Mouse (Mus musculus): ENCODE data around the gene Gpr176. TPM values are rescaled to one million over a fixed set of nuclear protein-coding genes. Genes with fewer than 3 reads are reported as not detected.
"Not testable (repeated sequence)": the region's sequence is repeated elsewhere in the genome, so short reads cannot be mapped to it uniquely, and the experiment has no call there.

Gene Gpr176
- polyA plus RNA-seq, 1 experiment from 2014 or later, result 6.5 TPM

DNA sequence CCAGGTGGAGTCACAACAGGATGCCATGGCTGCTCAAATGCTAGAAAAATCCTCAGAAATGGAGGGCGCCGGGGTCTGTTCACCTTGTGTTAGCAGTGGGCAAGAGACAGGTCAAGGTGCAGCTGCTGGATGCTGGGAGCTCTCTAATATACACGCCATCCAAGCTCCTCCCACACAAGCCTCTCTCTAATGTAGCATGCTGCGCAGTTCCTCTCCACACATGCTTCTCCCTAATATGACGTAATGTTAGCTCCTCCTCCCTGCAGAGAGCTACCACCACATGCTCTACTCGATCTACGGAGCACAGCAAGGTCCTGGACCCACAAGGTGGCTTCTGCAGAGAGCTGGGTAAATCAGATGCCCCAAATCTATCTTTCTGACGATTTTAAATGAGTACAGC, 65.7 kb downstream of the Gpr176 start:
- Histone ChIP-seq H3K9ac (no peak overlapping the region), H3K4me2 (no peak overlapping the region), H3K27me3 (replicated peaks) (no peaks in the 10 kb centered on the region), H3K9me3 (no peaks in the 10 kb centered on the region), H3K36me3 (replicated peaks) (no peaks in the 10 kb centered on the region), H3K4me3 (no peak overlapping the region), H3K27ac (no peak overlapping the region), H3K4me1 (no peaks in the 10 kb centered on the region)
- WGBS, result 79% methylated on average over 8 of the region's 8 CpGs
- peak; percentile 37; the same call in 1 of the 2 replicates for ATAC-seq (replicated peaks)

DNA sequence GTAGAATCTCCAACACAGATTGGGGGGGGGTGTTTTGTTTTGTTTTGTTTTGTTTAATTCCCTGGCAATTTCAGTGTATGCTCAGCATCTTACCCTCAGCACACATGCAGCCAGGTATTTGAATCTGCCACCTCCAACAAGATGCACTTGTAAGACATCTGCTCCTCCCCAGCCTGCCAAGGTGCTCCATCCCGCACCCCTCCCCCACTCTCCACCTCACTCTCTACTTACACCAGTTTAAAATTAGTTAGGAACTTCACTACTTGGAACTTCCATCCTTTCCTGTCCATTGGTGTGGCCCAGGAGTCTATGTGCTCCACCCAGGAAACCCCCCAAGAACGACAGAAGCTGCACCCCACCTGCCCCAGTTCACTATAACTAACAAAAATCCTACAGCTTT, 66.3 kb downstream of the Gpr176 start:
- no peak overlapping the region for H3K9ac ChIP-seq
- H3K27ac ChIP-seq, result no peak overlapping the region
- H3K36me3 ChIP-seq (replicated peaks), result no peaks in the 10 kb centered on the region
- H3K27me3 ChIP-seq (replicated peaks), result no peaks in the 10 kb centered on the region
- 85% methylated on average over 2 of the region's 2 CpGs for WGBS
- H3K9me3 ChIP-seq, result no peaks in the 10 kb centered on the region
- no peak overlapping the region for H3K4me2 ChIP-seq
- no peaks in the 10 kb centered on the region for H3K4me1 ChIP-seq
- no peak overlapping the region for H3K4me3 ChIP-seq
- no peak for ATAC-seq (replicated peaks)

DNA sequence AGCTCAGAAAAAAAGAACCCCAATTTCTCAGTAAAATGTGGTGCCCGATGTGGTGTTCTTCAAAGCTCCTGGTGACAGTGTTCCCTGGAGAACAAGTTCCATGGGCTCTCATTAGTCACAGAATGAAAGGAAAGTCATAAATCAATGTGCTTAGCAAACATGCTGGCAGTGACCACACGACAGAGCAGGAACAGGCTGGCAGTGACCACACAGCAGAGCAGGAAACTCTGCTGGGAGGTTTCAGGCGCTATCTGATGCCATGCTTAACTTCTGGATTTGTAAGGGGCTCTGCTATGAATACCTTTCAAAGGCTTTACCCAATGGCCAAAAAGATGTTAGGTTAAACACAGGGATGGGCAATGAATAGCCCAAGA, 66.7 kb downstream of the Gpr176 start:
- Histone ChIP-seq H3K9ac (no peak overlapping the region), H3K4me3 (no peak overlapping the region), H3K27me3 (replicated peaks) (no peaks in the 10 kb centered on the region), H3K4me2 (no peak overlapping the region), H3K9me3 (no peaks in the 10 kb centered on the region), H3K27ac (no peak overlapping the region), H3K36me3 (replicated peaks) (no peaks in the 10 kb centered on the region), H3K4me1 (no peaks in the 10 kb centered on the region)
- WGBS, result 61% methylated on average over 3 of the region's 3 CpGs
- ATAC-seq (replicated peaks), result no peak

DNA sequence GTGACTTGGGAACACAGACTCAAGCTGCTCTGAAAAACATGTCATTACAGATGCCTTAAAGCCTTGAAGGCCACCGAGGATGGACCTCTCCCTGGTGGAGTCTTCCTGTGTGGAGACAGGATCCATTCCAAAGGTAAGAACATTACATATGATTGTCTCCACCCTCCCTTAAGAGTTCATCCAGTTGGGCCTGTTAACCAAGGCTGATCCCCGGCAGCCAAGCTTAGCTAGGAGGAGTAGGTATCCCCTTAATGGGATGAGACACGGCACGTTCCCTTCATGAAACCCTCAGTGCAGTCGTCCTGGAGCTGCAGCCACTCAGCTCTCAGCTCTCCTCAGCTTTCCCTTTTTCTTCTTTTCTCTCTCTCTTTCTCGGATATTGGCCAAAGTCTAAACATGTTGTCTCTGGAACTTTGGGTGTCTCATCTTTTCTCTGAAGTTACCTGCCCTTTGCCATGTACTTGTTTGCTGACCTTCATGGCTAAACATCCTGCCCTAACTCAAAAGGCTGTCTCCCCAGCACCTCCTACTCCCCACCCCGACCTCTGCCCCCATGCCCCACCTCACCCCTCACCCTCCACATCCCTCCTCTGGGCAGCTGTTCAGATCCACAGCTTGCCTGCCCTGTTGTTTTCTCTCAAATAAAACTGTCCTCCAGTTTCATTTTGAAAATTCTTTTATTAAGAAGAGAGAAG, 67.2 kb downstream of the Gpr176 start:
- Histone ChIP-seq H3K9me3 (no peaks in the 10 kb centered on the region), H3K27ac (no peak overlapping the region), H3K36me3 (replicated peaks) (no peaks in the 10 kb centered on the region), H3K9ac (no peak overlapping the region), H3K4me3 (no peak overlapping the region), H3K4me2 (no peak overlapping the region), H3K4me1 (no peaks in the 10 kb centered on the region), H3K27me3 (replicated peaks) (no peaks in the 10 kb centered on the region)
- WGBS, result 58% methylated on average over 7 of the region's 7 CpGs
- ATAC-seq (replicated peaks), result no peak

DNA sequence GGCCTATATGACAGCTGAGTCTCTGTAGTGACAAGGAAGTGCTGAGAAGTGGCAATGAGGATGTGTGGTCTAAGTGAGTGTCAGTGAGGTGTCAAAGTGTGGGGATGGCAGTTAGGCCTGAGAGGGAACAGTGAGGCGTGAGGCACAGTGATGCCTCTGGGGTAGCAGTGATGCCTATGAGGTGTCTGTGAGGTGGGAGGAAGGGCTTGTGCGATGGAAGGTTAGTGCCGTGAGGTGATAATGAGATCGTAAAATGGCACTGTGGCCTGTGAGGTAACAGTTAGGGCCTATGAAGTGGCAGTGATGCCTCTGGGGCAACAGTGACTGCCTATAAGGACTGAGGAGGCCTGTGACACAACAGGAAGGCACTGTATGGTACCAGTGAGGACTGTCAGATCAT, 69.8 kb downstream of the Gpr176 start:
- H3K27ac ChIP-seq, result no peak overlapping the region
- H3K4me1 ChIP-seq, result no peaks in the 10 kb centered on the region
- H3K4me3 ChIP-seq, result no peak overlapping the region
- H3K9ac ChIP-seq, result no peak overlapping the region
- no peaks in the 10 kb centered on the region for H3K9me3 ChIP-seq
- H3K4me2 ChIP-seq, result no peak overlapping the region
- H3K36me3 ChIP-seq (replicated peaks), result no peaks in the 10 kb centered on the region
- no peaks in the 10 kb centered on the region for H3K27me3 ChIP-seq (replicated peaks)
- ATAC-seq (replicated peaks), result no peak
- WGBS, result 87% methylated on average over 4 of the region's 4 CpGs

DNA sequence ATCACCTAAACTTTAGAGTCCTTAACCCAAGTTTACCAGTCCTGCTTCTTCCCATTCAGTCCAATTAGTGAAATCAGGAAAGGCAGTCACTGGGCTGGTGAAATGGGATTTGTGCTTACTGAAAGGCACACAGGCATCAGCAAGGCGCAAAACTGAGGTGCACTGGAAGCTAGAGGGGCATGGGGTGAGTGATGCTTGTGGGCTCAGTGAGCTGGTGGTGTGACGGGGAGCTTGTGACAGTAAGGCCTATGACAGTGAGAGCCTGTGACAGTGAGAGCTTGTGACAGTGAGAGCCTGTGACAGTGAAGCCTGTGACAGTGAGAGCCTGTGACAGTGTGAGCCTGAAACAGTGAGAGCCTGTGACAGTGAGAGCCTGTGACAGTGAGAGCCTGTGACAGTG, 71.6 kb downstream of the Gpr176 start:
- Histone ChIP-seq H3K27me3 (replicated peaks) (no peaks in the 10 kb centered on the region), H3K9me3 (no peaks in the 10 kb centered on the region), H3K4me1 (no peaks in the 10 kb centered on the region), H3K9ac (no peak overlapping the region), H3K4me2 (no peak overlapping the region), H3K36me3 (replicated peaks) (no peaks in the 10 kb centered on the region), H3K27ac (no peak overlapping the region), H3K4me3 (no peak overlapping the region)
- WGBS, result 78% methylated on average over 2 of the region's 2 CpGs
- no peak for ATAC-seq (replicated peaks)

DNA sequence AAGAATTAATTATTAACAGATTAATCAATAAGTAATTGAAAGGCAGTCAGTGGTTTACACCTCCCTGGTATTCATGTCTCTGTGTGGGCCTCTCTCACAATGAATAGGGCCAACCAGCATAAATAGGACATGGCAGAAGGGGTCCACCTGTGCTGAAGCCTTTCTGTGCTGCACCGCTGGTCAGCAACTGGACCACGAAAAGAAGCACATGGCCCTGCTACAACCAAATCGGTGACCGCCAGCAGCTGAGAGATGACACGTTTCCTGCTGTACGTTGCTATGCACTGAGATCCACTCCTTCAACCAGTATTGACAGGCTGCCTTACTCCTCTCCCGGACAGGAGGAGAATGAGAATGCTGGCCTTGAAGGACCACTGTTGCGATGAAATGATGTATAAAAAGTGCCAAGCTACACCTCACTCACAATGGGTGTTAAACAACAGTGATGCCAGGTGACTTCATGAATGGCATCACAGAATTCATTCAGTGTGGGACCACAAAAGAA, 72.1 kb downstream of the Gpr176 start:
- H3K27ac ChIP-seq, result no peak overlapping the region
- WGBS, result 62% methylated on average over 8 of the region's 8 CpGs
- no peaks in the 10 kb centered on the region for H3K27me3 ChIP-seq (replicated peaks)
- no peak overlapping the region for H3K4me3 ChIP-seq
- no peaks in the 10 kb centered on the region for H3K9me3 ChIP-seq
- H3K4me2 ChIP-seq, result no peak overlapping the region
- H3K4me1 ChIP-seq, result no peaks in the 10 kb centered on the region
- H3K36me3 ChIP-seq (replicated peaks), result no peaks in the 10 kb centered on the region
- no peak for ATAC-seq (replicated peaks)
- H3K9ac ChIP-seq, result no peak overlapping the region

DNA sequence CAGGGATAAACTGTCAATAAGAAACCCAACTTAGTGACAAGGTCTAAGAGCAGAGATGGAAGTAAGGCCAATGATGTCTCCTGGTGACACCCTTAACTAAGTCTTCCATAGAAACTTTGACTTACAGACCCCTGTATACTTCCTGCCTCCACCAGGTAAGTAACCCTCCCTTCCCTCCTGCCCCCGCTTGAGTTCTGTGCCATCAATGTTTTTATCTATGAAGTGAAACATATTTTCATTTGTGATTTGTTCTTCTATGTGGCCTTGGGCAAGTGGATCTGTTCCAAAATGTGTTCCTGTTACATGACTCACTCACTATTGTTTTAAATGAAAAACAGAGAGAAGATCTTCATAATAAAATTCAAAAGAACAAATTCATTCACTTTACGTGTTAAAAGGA, 73.2 kb downstream of the Gpr176 start:
- Histone ChIP-seq H3K36me3 (replicated peaks) (no peaks in the 10 kb centered on the region), H3K27ac (no peak overlapping the region), H3K4me2 (no peak overlapping the region), H3K27me3 (replicated peaks) (no peaks in the 10 kb centered on the region), H3K4me1 (no peaks in the 10 kb centered on the region), H3K4me3 (no peak overlapping the region), H3K9me3 (no peaks in the 10 kb centered on the region), H3K9ac (no peak overlapping the region)
- no peak for ATAC-seq (replicated peaks)
- 92% methylated on average over 2 of the region's 2 CpGs for WGBS

DNA sequence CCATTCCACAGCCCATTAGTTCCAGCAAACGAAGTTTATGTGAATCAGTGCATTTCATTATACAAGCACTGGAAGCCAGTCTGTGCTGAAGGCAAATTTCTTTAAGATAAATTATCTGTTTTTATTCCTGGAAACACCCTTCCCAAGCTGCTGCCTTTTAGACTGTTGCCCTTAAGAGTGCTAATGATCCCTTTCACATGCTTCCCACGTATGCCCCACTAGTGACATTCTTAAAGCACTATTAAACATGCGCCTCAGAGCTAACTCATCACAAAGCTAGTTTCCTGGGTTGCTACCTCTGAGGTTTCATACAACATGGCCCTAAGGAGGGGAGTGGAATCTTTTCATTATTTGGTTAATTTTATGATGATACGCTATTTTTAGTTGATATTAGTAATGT, 74.6 kb downstream of the Gpr176 start:
- H3K4me3 ChIP-seq, result no peak overlapping the region
- no peaks in the 10 kb centered on the region for H3K9me3 ChIP-seq
- 75% methylated on average over 4 of the region's 4 CpGs for WGBS
- peaks cover 8% of the 10 kb centered on the region for H3K4me1 ChIP-seq
- no peak for ATAC-seq (replicated peaks)
- H3K4me2 ChIP-seq, result no peak overlapping the region
- H3K27me3 ChIP-seq (replicated peaks), result no peaks in the 10 kb centered on the region
- H3K27ac ChIP-seq, result no peak overlapping the region
- no peaks in the 10 kb centered on the region for H3K36me3 ChIP-seq (replicated peaks)
- no peak overlapping the region for H3K9ac ChIP-seq

DNA sequence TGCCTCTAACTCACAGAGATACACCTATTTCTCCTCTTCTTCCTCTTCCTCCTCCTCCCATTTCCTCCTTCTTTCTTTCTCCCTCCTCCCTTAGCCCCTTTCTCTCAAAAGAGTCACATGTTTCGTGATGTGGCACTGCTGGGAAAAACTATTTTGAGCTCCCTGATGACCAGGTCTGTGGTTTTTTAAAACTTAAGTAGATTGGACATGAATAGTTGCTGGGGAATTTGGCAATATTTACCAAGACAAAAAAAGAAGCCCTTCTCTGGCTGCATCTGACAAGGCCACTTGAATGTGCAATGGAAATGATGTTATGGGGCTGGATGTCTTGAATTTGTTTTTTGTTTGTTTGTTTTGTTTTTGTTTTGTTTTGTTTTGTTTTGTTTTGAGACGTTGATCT, 75.3 kb downstream of the Gpr176 start:
- 85% methylated on average over 2 of the region's 2 CpGs for WGBS
- Histone ChIP-seq H3K9me3 (no peaks in the 10 kb centered on the region), H3K27ac (no peak overlapping the region), H3K4me1 (peaks cover 11% of the 10 kb centered on the region), H3K9ac (no peak overlapping the region), H3K36me3 (replicated peaks) (no peaks in the 10 kb centered on the region), H3K4me2 (no peak overlapping the region), H3K4me3 (no peak overlapping the region), H3K27me3 (replicated peaks) (no peaks in the 10 kb centered on the region)
- no peak for ATAC-seq (replicated peaks)

DNA sequence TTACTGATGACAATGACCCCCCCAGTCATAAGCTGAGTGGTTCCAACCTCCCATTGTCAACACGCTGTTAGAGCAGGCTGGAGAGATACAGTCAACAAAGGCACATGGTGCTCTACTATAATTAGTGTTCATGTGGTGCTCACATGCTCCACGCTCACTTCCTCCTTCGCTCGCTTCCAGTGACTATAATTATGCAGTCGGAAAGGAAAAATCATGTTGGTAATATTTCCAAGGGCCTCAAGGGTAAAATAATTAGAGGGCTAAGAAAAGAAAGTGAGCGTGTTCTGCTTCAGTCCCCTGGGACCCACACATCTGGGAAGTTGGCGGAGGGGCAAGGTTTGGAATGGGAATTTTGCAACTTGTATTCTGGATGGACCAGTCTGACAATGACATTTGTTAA, 77.7 kb downstream of the Gpr176 start:
- no peak overlapping the region for H3K9ac ChIP-seq
- H3K27me3 ChIP-seq (replicated peaks), result no peaks in the 10 kb centered on the region
- H3K27ac ChIP-seq, result no peak overlapping the region
- WGBS, result 77% methylated on average over 7 of the region's 7 CpGs
- no peak for ATAC-seq (replicated peaks)
- no peak overlapping the region for H3K4me3 ChIP-seq
- no peak overlapping the region for H3K4me2 ChIP-seq
- H3K9me3 ChIP-seq, result no peaks in the 10 kb centered on the region
- no peaks in the 10 kb centered on the region for H3K36me3 ChIP-seq (replicated peaks)
- H3K4me1 ChIP-seq, result peaks cover 11% of the 10 kb centered on the region

DNA sequence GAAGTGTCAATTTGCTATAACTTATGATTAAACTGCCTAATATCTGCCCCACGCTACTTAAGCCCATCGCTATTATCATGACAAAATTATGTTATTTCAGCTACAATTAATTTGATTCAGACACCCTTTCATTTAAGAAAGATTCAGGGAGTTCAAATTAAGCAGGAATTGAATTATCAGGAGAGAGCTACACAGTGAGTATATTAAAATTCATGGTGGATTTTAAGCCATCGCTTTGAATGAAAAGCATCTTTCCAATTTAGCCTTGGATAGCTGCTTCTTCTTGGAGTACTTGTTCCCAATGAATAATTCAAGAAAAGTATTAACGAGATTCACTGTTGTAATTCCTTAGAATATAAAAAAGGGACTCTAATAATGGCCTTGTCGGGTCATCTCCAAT, 79.6 kb downstream of the Gpr176 start:
- H3K9ac ChIP-seq, result no peak overlapping the region
- no peaks in the 10 kb centered on the region for H3K27me3 ChIP-seq (replicated peaks)
- H3K4me3 ChIP-seq, result no peak overlapping the region
- 37% methylated on average over 5 of the region's 5 CpGs for WGBS
- H3K9me3 ChIP-seq, result no peaks in the 10 kb centered on the region
- H3K27ac ChIP-seq, result peak overlapping the region; percentile 23; the same call in 1 of the 2 replicates
- no peaks in the 10 kb centered on the region for H3K36me3 ChIP-seq (replicated peaks)
- no peak overlapping the region for H3K4me2 ChIP-seq
- peak; percentile 64; the same call in 1 of the 2 replicates for ATAC-seq (replicated peaks)
- peaks cover 11% of the 10 kb centered on the region for H3K4me1 ChIP-seq

DNA sequence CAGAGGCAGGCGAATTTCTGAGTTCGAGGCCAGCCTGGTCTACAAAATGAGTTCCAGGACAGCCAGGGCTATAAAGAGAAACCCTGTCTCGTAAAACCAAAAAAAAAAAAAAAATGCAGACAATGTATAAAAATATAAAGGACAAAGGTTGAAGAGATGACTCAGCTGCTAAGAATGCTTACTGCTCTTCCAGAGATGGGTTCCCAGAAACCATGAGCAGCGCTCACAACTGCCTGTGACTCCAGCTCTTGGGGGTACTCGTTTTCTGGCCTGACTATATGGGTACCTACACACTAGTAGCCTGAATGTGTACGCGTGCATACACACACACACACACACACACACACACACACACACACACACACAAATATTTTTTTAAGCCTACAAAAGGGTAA, 84.2 kb downstream of the Gpr176 start:
- H3K36me3 ChIP-seq (replicated peaks); H3K27ac ChIP-seq; H3K27me3 ChIP-seq (replicated peaks); H3K9me3 ChIP-seq; H3K4me3 ChIP-seq; H3K9ac ChIP-seq; ATAC-seq (replicated peaks); H3K4me2 ChIP-seq; H3K4me1 ChIP-seq: not testable (repeated sequence)
- 91% methylated on average over 7 of the region's 7 CpGs for WGBS

All from midbrain, embryonic 15.5 days (tissue).